Mouse (Mus musculus) left cerebral cortex, postnatal 10 days (tissue): ENCODE results near the gene Gm11562. TPM values are rescaled to one million over a fixed set of nuclear protein-coding genes. Genes with fewer than 3 reads are reported as not detected.
A peak's percentile ranks its signal among the peaks of the same experiment; 100 is the strongest.
"Not testable (repeated sequence)": the region's sequence is repeated elsewhere in the genome, so short reads cannot be mapped to it uniquely, and the experiment has no call there.

Experiments
- DNase-seq, 2 experiments: peaks; one replicate each; pipeline ENCODE4 v3.0.0; 2021 to 2022; ENCODE audit warnings: low spot score in 2 of 2, mixed read lengths in 1 of 2; ENCODE audit errors: extremely low spot score in 1 of 2
- intact Hi-C: fragments of 180-260 bp; cut with DNase I; formaldehyde crosslinking; loops from one replicate; pipeline ENCODE4 v1.15.1; 2025
- total RNA-seq, 2 experiments: library from RNA; stranded (reverse); gene quantifications; 2 replicates each; pipeline ENCODE4 v1.2.3; 2021

Gene Gm11562
- not detected for total RNA-seq

- intact Hi-C loops = no loop called here
Observed at GRCm38 (mm10) chr11:99620335-99620734, at the start of gene Gm11562. TSS of gene Gm11562 (minus strand) at chr11:99620435.

GRCm38 (mm10) chr11:99665860-99666259 is 45.6 kb upstream of the Gm11562 start, which contains the start of gene Krtap4-6:
TSS of gene Krtap4-6 (minus strand) at chr11:99665960.
- no peak for DNase-seq
- intact Hi-C loops = no loop called here

More at GRCm38 (mm10) chr11:99620335-99620734, at the start of gene Gm11562:
- no peak for DNase-seq

GRCm38 (mm10) chr11:99662802-99663201 is 42.6 kb upstream of the Gm11562 start:
- intact Hi-C loops = no loop called here

GRCm38 (mm10) chr11:99659256-99659655 is 39.0 kb upstream of the Gm11562 start:
- DNase-seq = no peak
- intact Hi-C loops = no loop called here

More at GRCm38 (mm10) chr11:99662802-99663201, 42.6 kb upstream of the Gm11562 start:
- DNase-seq = no peak

GRCm38 (mm10) chr11:99658467-99659010 is 38.3 kb upstream of the Gm11562 start, which contains the start of gene Gm11563:
TSS of gene Gm11563 (minus strand) at chr11:99658960.
- DNase-seq, intact Hi-C loops: not testable (repeated sequence)

- intact Hi-C loops = no loop called here
- no peak for DNase-seq
Observed at GRCm38 (mm10) chr11:99657051-99657450, 36.8 kb upstream of the Gm11562 start.

- DNase-seq = no peak
- intact Hi-C loops = no loop called here
Observed at GRCm38 (mm10) chr11:99650136-99650535, 29.9 kb upstream of the Gm11562 start, which contains the start of gene Gm11555. TSS of gene Gm11555 (minus strand) at chr11:99650236.

GRCm38 (mm10) chr11:99646444-99646843 is 26.2 kb upstream of the Gm11562 start:
- no peak for DNase-seq
- intact Hi-C loops = no loop called here

GRCm38 (mm10) chr11:99644351-99644750 is 24.1 kb upstream of the Gm11562 start:
- intact Hi-C loops = no loop called here
- DNase-seq = no peak

- DNase-seq, intact Hi-C loops: not testable (repeated sequence)
Observed at GRCm38 (mm10) chr11:99643635-99644139, 23.5 kb upstream of the Gm11562 start, which contains the start of gene Krtap4-7. TSS of gene Krtap4-7 (minus strand) at chr11:99644089.

GRCm38 (mm10) chr11:99640926-99641325 is 20.7 kb upstream of the Gm11562 start:
- intact Hi-C loops = no loop called here

GRCm38 (mm10) chr11:99637086-99637485 is 16.9 kb upstream of the Gm11562 start:
- intact Hi-C loops = no loop called here
- DNase-seq = peak in 1 of 2 experiments; percentile 63

More at GRCm38 (mm10) chr11:99640926-99641325, 20.7 kb upstream of the Gm11562 start:
- no peak for DNase-seq

- intact Hi-C loops = no loop called here
- no peak for DNase-seq
Observed at GRCm38 (mm10) chr11:99634653-99635134, 14.5 kb upstream of the Gm11562 start, which contains the start of gene Krtap4-2. TSS of gene Krtap4-2 (minus strand) at chr11:99635084.

GRCm38 (mm10) chr11:99633293-99633692 is 13.1 kb upstream of the Gm11562 start:
- intact Hi-C loops = no loop called here
- no peak for DNase-seq

- intact Hi-C loops = no loop called here
- DNase-seq = no peak
Observed at GRCm38 (mm10) chr11:99630890-99631289, 10.7 kb upstream of the Gm11562 start.

GRCm38 (mm10) chr11:99628138-99628537 is 7.9 kb upstream of the Gm11562 start, which contains the start of gene Krtap4-1:
TSS of gene Krtap4-1 (minus strand) at chr11:99628238.
- DNase-seq = no peak
- intact Hi-C loops = no loop called here

GRCm38 (mm10) chr11:99614796-99615363 is 5.4 kb downstream of the Gm11562 start, which contains the start of gene Krtap2-4:
TSS of gene Krtap2-4 (minus strand) at chr11:99614846.
- DNase-seq = no peak
- intact Hi-C loops = no loop called here

- DNase-seq, intact Hi-C loops: not testable (repeated sequence)
Observed at GRCm38 (mm10) chr11:99610089-99610488, 10.1 kb downstream of the Gm11562 start, which contains the start of gene Gm11937. TSS of gene Gm11937 (minus strand) at chr11:99610189.

GRCm38 (mm10) chr11:99609126-99609525 is 11.1 kb downstream of the Gm11562 start:
- intact Hi-C loops = no loop called here
- DNase-seq = peak in 1 of 2 experiments; percentile 15
